Mouse (Mus musculus): Measurements from ENCODE around the gene B430306N03Rik.

Gene B430306N03Rik

GRCm38 (mm10) chr17:48300199-48300598 is 15.7 kb upstream of the B430306N03Rik start:
- in situ Hi-C loops (cut with MboI; ENCODE audit: unreplicated experiment in 2 of 2), result no loop called here

- in situ Hi-C loops (cut with MboI; ENCODE audit: unreplicated experiment in 2 of 2), result no loop called here
Observed at GRCm38 (mm10) chr17:48300861-48301260, 15.1 kb upstream of the B430306N03Rik start.

GRCm38 (mm10) chr17:48301792-48302191 is 14.1 kb upstream of the B430306N03Rik start:
- in situ Hi-C loops (cut with MboI; ENCODE audit: unreplicated experiment in 2 of 2), result no loop called here

- in situ Hi-C loops (cut with MboI; ENCODE audit: unreplicated experiment in 2 of 2), result no loop called here
Observed at GRCm38 (mm10) chr17:48312124-48312523, 3.8 kb upstream of the B430306N03Rik start.

- in situ Hi-C loops (cut with MboI; ENCODE audit: unreplicated experiment in 2 of 2), result no loop called here
Observed at GRCm38 (mm10) chr17:48318686-48319085, 2.7 kb downstream of the B430306N03Rik start.

GRCm38 (mm10) chr17:48321279-48321678 is 5.3 kb downstream of the B430306N03Rik start:
- in situ Hi-C loops (cut with MboI; ENCODE audit: unreplicated experiment in 2 of 2), result no loop called here

- in situ Hi-C loops (cut with MboI; ENCODE audit: unreplicated experiment in 2 of 2), result no loop called here
Observed at GRCm38 (mm10) chr17:48323236-48323635, 7.3 kb downstream of the B430306N03Rik start.

GRCm38 (mm10) chr17:48324258-48324657 is 8.3 kb downstream of the B430306N03Rik start:
- in situ Hi-C loops (cut with MboI; ENCODE audit: unreplicated experiment in 2 of 2), result no loop called here

GRCm38 (mm10) chr17:48325093-48325492 is 9.2 kb downstream of the B430306N03Rik start:
- in situ Hi-C loops (cut with MboI; ENCODE audit: unreplicated experiment in 2 of 2), result loop anchor here in 1 of 2 experiments (25.0 kb wide), 1 partner anchor 413 kb away; the partner anchor contains the start of gene Foxp4

GRCm38 (mm10) chr17:48325638-48326037 is 9.7 kb downstream of the B430306N03Rik start:
- in situ Hi-C loops (cut with MboI; ENCODE audit: unreplicated experiment in 2 of 2), result loop anchor here in 1 of 2 experiments (25.0 kb wide), 1 partner anchor 413 kb away; the partner anchor contains the start of gene Foxp4

- in situ Hi-C loops (cut with MboI; ENCODE audit: unreplicated experiment in 2 of 2), result loop anchor here in 1 of 2 experiments (25.0 kb wide), 1 partner anchor 414 kb away; the partner anchor contains the start of gene Foxp4
Observed at GRCm38 (mm10) chr17:48326656-48327055, 10.7 kb downstream of the B430306N03Rik start.

GRCm38 (mm10) chr17:48332524-48332923 is 16.6 kb downstream of the B430306N03Rik start:
- in situ Hi-C loops (cut with MboI; ENCODE audit: unreplicated experiment in 2 of 2), result loop anchor here (5.0 to 25.0 kb wide), 2 partner anchors 40 to 420 kb away; partner anchors contain the start of gene Foxp4 (in 1 of the 2)

- in situ Hi-C loops (cut with MboI; ENCODE audit: unreplicated experiment in 2 of 2), result loop anchor here (5.0 to 25.0 kb wide), 2 partner anchors 42 to 422 kb away; partner anchors contain the start of gene Foxp4 (in 1 of the 2)
Observed at GRCm38 (mm10) chr17:48334186-48334585, 18.2 kb downstream of the B430306N03Rik start.

GRCm38 (mm10) chr17:48336857-48337256 is 20.9 kb downstream of the B430306N03Rik start:
- in situ Hi-C loops (cut with MboI; ENCODE audit: unreplicated experiment in 2 of 2), result loop anchor here (5.0 to 25.0 kb wide), 6 partner anchors 60 to 545 kb away; partner anchors contain the start of gene Foxp4 (in 1 of the 2)

GRCm38 (mm10) chr17:48340267-48340666 is 24.3 kb downstream of the B430306N03Rik start:
- in situ Hi-C loops (cut with MboI; ENCODE audit: unreplicated experiment in 2 of 2), result loop anchor here in 1 of 2 experiments (25.0 kb wide), 1 partner anchor 428 kb away; the partner anchor contains the start of gene Foxp4

GRCm38 (mm10) chr17:48341947-48342346 is 26.0 kb downstream of the B430306N03Rik start:
- in situ Hi-C loops (cut with MboI; ENCODE audit: unreplicated experiment in 2 of 2), result loop anchor here in 1 of 2 experiments (25.0 kb wide), 1 partner anchor 430 kb away; the partner anchor contains the start of gene Foxp4

GRCm38 (mm10) chr17:48343065-48343464 is 27.1 kb downstream of the B430306N03Rik start:
- in situ Hi-C loops (cut with MboI; ENCODE audit: unreplicated experiment in 2 of 2), result loop anchor here in 1 of 2 experiments (25.0 kb wide), 1 partner anchor 431 kb away; the partner anchor contains the start of gene Foxp4

- in situ Hi-C loops (cut with MboI; ENCODE audit: unreplicated experiment in 2 of 2), result loop anchor here in 1 of 2 experiments (25.0 kb wide), 1 partner anchor 434 kb away; the partner anchor contains the start of gene Foxp4
Observed at GRCm38 (mm10) chr17:48345824-48346223, 29.9 kb downstream of the B430306N03Rik start.

- in situ Hi-C loops (cut with MboI; ENCODE audit: unreplicated experiment in 2 of 2), result loop anchor here in 1 of 2 experiments (25.0 kb wide), 1 partner anchor 434 kb away; the partner anchor contains the start of gene Foxp4
Observed at GRCm38 (mm10) chr17:48346231-48346630, 30.3 kb downstream of the B430306N03Rik start, which contains the start of gene Trem2. TSS of gene Trem2 (plus strand) at chr17:48346401.

GRCm38 (mm10) chr17:48346834-48347233 is 30.9 kb downstream of the B430306N03Rik start:
- in situ Hi-C loops (cut with MboI; ENCODE audit: unreplicated experiment in 2 of 2), result loop anchor here in 1 of 2 experiments (25.0 kb wide), 1 partner anchor 435 kb away; the partner anchor contains the start of gene Foxp4

GRCm38 (mm10) chr17:48347287-48347686 is 31.3 kb downstream of the B430306N03Rik start:
- in situ Hi-C loops (cut with MboI; ENCODE audit: unreplicated experiment in 2 of 2), result loop anchor here in 1 of 2 experiments (25.0 kb wide), 1 partner anchor 435 kb away; the partner anchor contains the start of gene Foxp4
